Mouse (Mus musculus) thymus, postnatal 10 days (tissue): ENCODE results near the gene 1700014D04Rik.
A peak's percentile ranks its signal among the peaks of the same experiment; 100 is the strongest.
"Not testable (repeated sequence)": the region's sequence is repeated elsewhere in the genome, so short reads cannot be mapped to it uniquely, and the experiment has no call there.

Experiments used
- DNase-seq, 2 experiments: peaks; one replicate each; pipeline ENCODE4 v3.0.0; 2021; ENCODE audit warnings: low spot score in 2 of 2

Gene 1700014D04Rik

GRCm38 (mm10) chr13:59746711-59747110 lies at the start of gene 1700014D04Rik:
TSS of gene 1700014D04Rik (minus strand) at chr13:59746752.
- no peak for DNase-seq

- no peak for DNase-seq
These were observed 49.4 kb upstream of the 1700014D04Rik start for GRCm38 (mm10) chr13:59795807-59796465.

- DNase-seq, result no peak
These were observed 48.2 kb upstream of the 1700014D04Rik start for GRCm38 (mm10) chr13:59794786-59795185.

GRCm38 (mm10) chr13:59782145-59782544 lies 35.6 kb upstream of the 1700014D04Rik start, which contains the start of gene Gm49354:
TSS of gene Gm49354 (minus strand) at chr13:59782245.
- no peak for DNase-seq

GRCm38 (mm10) chr13:59779744-59780264 lies 33.3 kb upstream of the 1700014D04Rik start:
- DNase-seq, result not testable (repeated sequence)

GRCm38 (mm10) chr13:59779213-59779612 lies 32.7 kb upstream of the 1700014D04Rik start:
- DNase-seq, result no peak

- no peak for DNase-seq
These were observed 28.6 kb upstream of the 1700014D04Rik start for GRCm38 (mm10) chr13:59775168-59775567.

GRCm38 (mm10) chr13:59771257-59771656 lies 24.7 kb upstream of the 1700014D04Rik start:
- DNase-seq, result peak; percentile 5 to 25

- DNase-seq, result no peak
These were observed 24.3 kb upstream of the 1700014D04Rik start for GRCm38 (mm10) chr13:59770847-59771246.

- peak; percentile 82 to 88 for DNase-seq
These were observed 23.6 kb upstream of the 1700014D04Rik start for GRCm38 (mm10) chr13:59770164-59770562.

- DNase-seq, result peak; percentile 98
These were observed 23.0 kb upstream of the 1700014D04Rik start, which contains the start of gene Isca1 for GRCm38 (mm10) chr13:59769296-59770163. TSS of gene Isca1 (minus strand) at chr13:59769810.

- DNase-seq, result no peak
These were observed 22.0 kb upstream of the 1700014D04Rik start for GRCm38 (mm10) chr13:59768531-59768930.

- DNase-seq, result no peak
These were observed 20.4 kb upstream of the 1700014D04Rik start for GRCm38 (mm10) chr13:59766786-59767515.

- DNase-seq, result no peak
These were observed 16.2 kb upstream of the 1700014D04Rik start for GRCm38 (mm10) chr13:59762791-59763190.

- DNase-seq, result no peak
These were observed 10.4 kb upstream of the 1700014D04Rik start for GRCm38 (mm10) chr13:59756906-59757305.

GRCm38 (mm10) chr13:59750310-59750709 lies 3.8 kb upstream of the 1700014D04Rik start:
- DNase-seq, result no peak

- no peak for DNase-seq
These were observed 388 bp downstream of the 1700014D04Rik start for GRCm38 (mm10) chr13:59746164-59746563.

GRCm38 (mm10) chr13:59745462-59745861 lies 1.1 kb downstream of the 1700014D04Rik start:
- DNase-seq, result no peak

- DNase-seq, result peak in 1 of 2 experiments; percentile 29
These were observed 4.9 kb downstream of the 1700014D04Rik start for GRCm38 (mm10) chr13:59741697-59742096.

GRCm38 (mm10) chr13:59741096-59741495 lies 5.5 kb downstream of the 1700014D04Rik start:
- no peak for DNase-seq

GRCm38 (mm10) chr13:59739397-59739796 lies 7.2 kb downstream of the 1700014D04Rik start:
- DNase-seq, result no peak

GRCm38 (mm10) chr13:59738455-59738854 lies 8.1 kb downstream of the 1700014D04Rik start:
- no peak for DNase-seq
